In genomic region chr6:137422777-137423176, GRCm38 (mm10) we compare ENCODE assay signal across 32 mouse cellular contexts.
"Had no signal": no experiment of that assay in that cellular context is flagged by ENCODE, and none has a peak within 500 bp of the region (broad histone marks: within the 10 kb centered on the region; RNA-seq: fewer than 3 reads in every experiment).

No protein-coding gene starts in this region.

- H3K4me3 ChIP-seq: limb, embryonic 10.5 days; limb, embryonic 12.5 days; limb, embryonic 13.5 days; limb, embryonic 15.5 days; liver, embryonic 12.5 days; liver, embryonic 13.5 days; liver, embryonic 15.5 days; lung, embryonic 15.5 days; megakaryocyte, embryonic 14.5 days; midbrain, embryonic 10.5 days; midbrain, embryonic 12.5 days; midbrain, embryonic 13.5 days; midbrain, embryonic 15.5 days; myocyte; neural tube, embryonic 12.5 days had no signal

- H3K27me3 ChIP-seq: limb, embryonic 12.5 days; limb, embryonic 13.5 days; limb, embryonic 15.5 days; liver, embryonic 12.5 days; liver, embryonic 13.5 days; liver, embryonic 15.5 days; lung, embryonic 15.5 days; megakaryocyte, embryonic 14.5 days; midbrain, embryonic 12.5 days; midbrain, embryonic 13.5 days; midbrain, embryonic 15.5 days; neural tube, embryonic 12.5 days had no signal

- H3K9me3 ChIP-seq: limb, embryonic 10.5 days; limb, embryonic 12.5 days; limb, embryonic 13.5 days; limb, embryonic 15.5 days; liver, embryonic 12.5 days; liver, embryonic 13.5 days; liver, embryonic 15.5 days; lung, embryonic 15.5 days; megakaryocyte, embryonic 14.5 days; midbrain, embryonic 10.5 days; midbrain, embryonic 12.5 days; midbrain, embryonic 13.5 days; midbrain, embryonic 15.5 days; neural tube, embryonic 12.5 days had no signal

- DNase-seq: left cerebral cortex, postnatal 4 days; liver; liver, embryonic 13.5 days; liver, postnatal 0 days; lung, adult 18-20 months; lung, adult 2 months; lung, embryonic 14.5 days; lung, postnatal 10 days; lung, postnatal 14 days; lung, postnatal 36 days; lung, postnatal 4 days; midbrain, embryonic 14.5 days had no signal

- H3K4me1 ChIP-seq: limb, embryonic 10.5 days; limb, embryonic 15.5 days; liver, embryonic 12.5 days; liver, embryonic 13.5 days; liver, embryonic 15.5 days; lung, embryonic 15.5 days; megakaryocyte, embryonic 14.5 days; midbrain, embryonic 10.5 days; midbrain, embryonic 12.5 days; midbrain, embryonic 13.5 days; midbrain, embryonic 15.5 days; neural tube, embryonic 12.5 days had no signal

- H3K4me2 ChIP-seq: limb, embryonic 12.5 days; limb, embryonic 13.5 days; limb, embryonic 15.5 days; liver, embryonic 11.5 days; liver, embryonic 12.5 days; liver, embryonic 13.5 days; liver, embryonic 15.5 days; lung, embryonic 14.5 days; lung, embryonic 15.5 days; midbrain, embryonic 11.5 days; midbrain, embryonic 12.5 days; midbrain, embryonic 13.5 days; midbrain, embryonic 15.5 days; neural tube, embryonic 12.5 days had no signal

- H3K9ac ChIP-seq: limb, embryonic 12.5 days; limb, embryonic 13.5 days; limb, embryonic 15.5 days; liver, embryonic 12.5 days; liver, embryonic 13.5 days; liver, embryonic 14.5 days; liver, embryonic 15.5 days; liver, postnatal 0 days; lung, embryonic 14.5 days; lung, embryonic 15.5 days; midbrain, embryonic 12.5 days; midbrain, embryonic 13.5 days; midbrain, embryonic 15.5 days; neural tube, embryonic 12.5 days had no signal

- ATAC-seq: liver, embryonic 12.5 days; liver, postnatal 0 days; lung, postnatal 0 days; midbrain, embryonic 13.5 days; midbrain, embryonic 15.5 days; midbrain, embryonic 16.5 days had no signal

- H3K27ac ChIP-seq: limb, embryonic 10.5 days; limb, embryonic 12.5 days; limb, embryonic 13.5 days; limb, embryonic 15.5 days; liver, embryonic 12.5 days; liver, embryonic 13.5 days; liver, embryonic 14.5 days; liver, embryonic 15.5 days; lung, embryonic 15.5 days; macrophage; midbrain, embryonic 10.5 days; midbrain, embryonic 12.5 days; midbrain, embryonic 13.5 days; midbrain, embryonic 15.5 days; neural tube, embryonic 12.5 days had no signal

- H3K36me3 ChIP-seq: limb, embryonic 10.5 days; limb, embryonic 12.5 days; limb, embryonic 13.5 days; limb, embryonic 15.5 days; liver, embryonic 12.5 days; liver, embryonic 13.5 days; liver, embryonic 15.5 days; lung, embryonic 15.5 days; midbrain, embryonic 10.5 days; neural tube, embryonic 12.5 days had no signal
